Mouse (Mus musculus): Measurements from ENCODE around the gene Figla.

Figla gene

DNA sequence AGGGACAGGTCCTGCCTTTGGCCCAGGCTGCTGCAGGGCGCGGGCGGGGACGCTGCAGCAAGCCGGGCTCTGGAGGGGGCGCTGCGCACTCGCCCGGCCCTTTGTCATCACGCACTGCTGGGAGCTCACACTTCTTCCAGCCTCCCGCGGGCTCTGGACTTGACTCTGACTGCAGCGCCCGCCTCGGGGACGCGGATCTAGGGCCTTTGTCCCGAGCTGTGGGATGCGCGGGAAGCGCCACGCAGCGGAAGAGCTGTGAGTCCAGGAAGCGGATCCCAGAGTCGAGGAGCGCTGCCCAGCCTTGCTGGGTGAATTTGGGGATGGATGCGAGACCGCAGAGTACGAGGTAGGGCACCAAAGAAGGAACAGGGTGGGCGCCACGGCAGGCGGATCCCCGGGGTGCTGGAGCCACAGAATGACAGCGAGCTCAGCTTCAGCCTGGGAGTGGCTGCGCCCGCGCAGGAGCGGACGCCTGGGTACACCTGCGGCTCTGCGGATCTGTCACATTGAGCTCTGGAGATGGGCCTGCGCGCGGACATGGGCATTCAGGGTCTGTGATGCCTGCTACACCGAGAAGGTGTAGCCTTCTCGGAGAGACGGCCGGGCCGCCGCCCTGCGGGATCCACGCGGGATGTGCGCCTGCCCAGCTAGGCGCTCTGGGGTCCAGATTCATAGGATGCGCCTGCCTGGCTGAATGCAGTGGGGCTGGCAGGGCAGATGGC, 12.8 kb downstream of the Figla start, which contains the start of gene Add2:
Gene Add2, plus strand, starts transcription at position 81 of the 722 bp plus-strand sequence.
- DNase-seq (ENCODE audit: low spot score in 2 of 2), result peak; percentile 49 to 50

GRCm38 (mm10) chr6:86029323-86029713, 13.3 kb downstream of the Figla start:
- DNase-seq (ENCODE audit: low spot score in 2 of 2), result no peak

DNA sequence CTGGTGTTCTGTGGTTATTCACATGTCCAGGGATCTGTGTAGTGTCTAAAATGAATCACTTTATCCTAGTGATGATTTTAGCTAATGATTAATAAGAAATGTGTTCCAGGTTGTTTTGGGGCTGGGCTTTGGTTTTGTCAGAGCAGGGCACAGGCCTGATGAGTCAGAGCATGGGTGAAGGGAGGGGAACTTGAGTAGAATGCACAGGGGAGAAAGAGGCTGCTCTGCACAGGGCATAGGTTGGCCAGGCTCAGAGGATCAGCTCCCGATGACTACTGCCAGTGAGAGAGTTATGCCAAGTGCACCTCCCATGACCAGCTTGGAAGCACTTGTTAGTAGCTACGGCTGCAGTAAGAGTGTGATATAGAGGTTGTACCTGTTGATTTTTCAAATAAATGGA, 15.6 kb downstream of the Figla start:
- DNase-seq (ENCODE audit: low spot score in 2 of 2), result no peak

DNA sequence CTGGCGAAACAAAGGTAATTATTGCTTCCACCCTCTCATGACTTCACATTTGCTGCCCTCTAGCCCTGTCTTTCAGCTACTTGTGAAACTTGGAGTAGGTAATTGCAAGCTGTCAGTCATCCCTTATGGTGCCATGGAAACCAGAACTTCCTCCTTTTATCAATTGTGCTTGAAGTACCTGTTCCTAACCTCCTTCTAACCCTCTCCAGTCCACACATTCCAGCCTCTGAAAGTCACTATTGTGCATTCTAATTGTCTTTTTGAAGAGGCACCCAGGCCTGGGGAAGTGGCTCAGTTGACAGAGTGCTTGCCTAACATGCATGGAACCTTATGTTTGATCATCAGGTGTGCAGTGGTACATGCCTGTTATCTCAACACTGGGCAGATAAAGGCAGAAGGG, 17.7 kb downstream of the Figla start:
- DNase-seq (ENCODE audit: low spot score in 2 of 2), result no peak

- DNase-seq (ENCODE audit: low spot score in 2 of 2), result no peak
Measured at GRCm38 (mm10) chr6:86038901-86039300, 22.9 kb downstream of the Figla start.

- DNase-seq (ENCODE audit: low spot score in 2 of 2), result no peak
Measured at GRCm38 (mm10) chr6:86040140-86040539, 24.2 kb downstream of the Figla start.

DNA sequence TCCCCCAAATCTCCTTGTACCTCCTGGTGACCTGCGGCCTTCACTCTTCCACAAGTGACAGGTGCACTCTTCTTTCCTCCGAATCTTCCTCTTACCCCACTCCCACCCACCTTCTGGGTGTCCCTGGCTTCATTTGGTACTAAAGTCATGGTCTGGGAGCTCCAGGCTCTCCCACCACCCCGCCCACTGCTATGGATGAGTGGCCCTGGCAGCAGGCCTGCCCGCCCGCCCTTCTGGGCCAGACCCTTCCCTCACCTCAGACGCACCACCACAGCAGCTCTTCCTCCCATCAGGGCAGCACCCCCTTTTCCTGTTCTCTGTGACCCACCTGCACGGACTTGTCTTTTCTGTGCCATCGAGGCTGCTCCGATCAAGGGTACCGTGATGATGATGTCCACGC, 31.5 kb downstream of the Figla start:
- no peak for DNase-seq (ENCODE audit: low spot score in 2 of 2)

DNA sequence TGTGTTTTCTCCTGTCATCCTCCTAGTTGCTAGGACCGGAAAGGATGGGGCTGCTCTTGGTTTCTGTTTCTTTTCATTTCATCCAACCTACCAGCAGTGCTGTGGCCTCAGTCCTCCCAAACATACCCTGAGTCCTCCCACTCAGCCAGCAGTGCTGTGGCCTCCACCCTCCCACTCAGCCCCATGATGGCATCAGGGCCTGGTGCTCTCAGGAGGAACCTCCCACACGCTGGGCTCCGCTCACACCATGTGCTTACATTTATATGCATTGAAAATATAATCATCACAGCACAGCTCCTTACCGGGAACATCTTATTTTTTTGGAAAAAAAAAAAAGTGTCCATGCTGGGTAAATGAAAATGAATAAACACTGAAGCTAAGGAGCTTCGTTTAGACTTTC, 32.5 kb downstream of the Figla start:
- peak; percentile 45 to 55 for DNase-seq (ENCODE audit: low spot score in 2 of 2)

DNA sequence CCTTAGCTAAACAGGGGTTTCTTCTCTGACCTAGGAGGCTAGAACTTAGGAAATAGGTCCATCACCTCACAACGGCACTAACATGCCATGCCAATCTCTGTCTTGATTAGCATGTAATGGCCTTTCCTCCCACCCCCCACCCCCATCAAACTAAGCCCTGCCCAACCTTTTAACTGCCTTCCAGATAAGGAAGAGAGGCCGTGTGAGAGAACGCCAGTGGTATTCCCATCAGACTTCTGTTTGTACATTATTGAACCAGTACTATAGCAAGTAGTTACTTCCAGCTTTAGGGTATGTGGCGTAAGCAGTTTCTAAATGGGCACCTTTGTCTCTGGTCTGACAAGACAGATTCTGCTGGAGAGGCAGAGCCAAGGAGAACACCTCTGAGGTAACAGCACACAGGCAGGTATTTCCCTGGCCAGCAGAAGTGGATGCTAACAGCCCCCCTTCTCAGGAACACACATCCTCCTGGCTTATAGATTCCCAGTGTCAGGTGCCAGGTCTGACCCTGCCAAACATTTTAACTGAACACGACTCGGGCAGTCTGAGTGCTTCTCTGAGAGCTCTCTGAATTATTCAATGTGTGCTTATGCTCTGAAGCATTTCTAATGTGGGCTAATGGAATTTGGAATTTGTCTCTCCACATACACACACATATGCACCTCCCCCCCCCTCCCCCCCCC, 34.8 kb downstream of the Figla start:
- no peak for DNase-seq (ENCODE audit: low spot score in 2 of 2)

DNA sequence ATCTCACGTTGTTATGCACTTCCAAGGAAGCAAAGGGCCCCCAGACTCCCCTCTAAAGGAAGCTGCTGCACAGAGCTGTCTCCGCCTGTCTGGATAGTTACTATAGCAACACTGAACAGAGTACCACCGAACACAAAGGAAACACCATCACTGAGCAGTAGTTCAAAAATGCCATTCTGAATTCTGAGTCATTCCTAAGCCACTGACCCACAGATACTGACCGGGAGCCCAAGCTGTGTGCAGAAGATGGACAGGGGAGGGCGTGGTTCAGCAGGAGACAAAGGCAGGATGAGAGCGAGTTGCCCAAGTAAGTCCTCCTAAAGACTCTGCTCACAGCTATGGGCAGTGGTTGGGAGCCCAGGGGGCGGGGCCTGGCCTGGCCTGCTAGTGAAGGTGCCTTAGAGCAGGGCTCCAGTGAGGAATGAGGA, 36.1 kb downstream of the Figla start:
- DNase-seq (ENCODE audit: low spot score in 2 of 2), result no peak

GRCm38 (mm10) chr6:86052556-86052955, 36.6 kb downstream of the Figla start:
- DNase-seq (ENCODE audit: low spot score in 2 of 2), result no peak

DNA sequence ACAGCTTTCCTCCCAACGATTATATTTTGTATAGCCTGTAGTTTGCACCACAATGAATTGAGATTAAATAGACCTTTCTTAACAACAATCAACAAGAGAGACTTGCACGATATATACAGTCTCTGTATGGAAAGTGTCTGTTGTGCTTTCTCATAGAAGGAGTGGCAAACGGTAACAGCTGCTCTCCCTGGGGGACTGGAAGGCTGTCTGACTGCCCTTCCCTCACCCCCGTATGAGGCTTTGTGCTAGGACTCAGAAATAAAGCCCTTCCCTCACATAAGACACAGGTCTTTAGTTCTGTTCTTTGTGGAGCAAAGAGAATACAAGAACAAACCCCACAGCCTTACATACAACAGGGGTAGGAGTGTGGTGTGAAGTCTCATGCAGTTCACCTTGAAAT, 37.1 kb downstream of the Figla start:
- no peak for DNase-seq (ENCODE audit: low spot score in 2 of 2)

DNA sequence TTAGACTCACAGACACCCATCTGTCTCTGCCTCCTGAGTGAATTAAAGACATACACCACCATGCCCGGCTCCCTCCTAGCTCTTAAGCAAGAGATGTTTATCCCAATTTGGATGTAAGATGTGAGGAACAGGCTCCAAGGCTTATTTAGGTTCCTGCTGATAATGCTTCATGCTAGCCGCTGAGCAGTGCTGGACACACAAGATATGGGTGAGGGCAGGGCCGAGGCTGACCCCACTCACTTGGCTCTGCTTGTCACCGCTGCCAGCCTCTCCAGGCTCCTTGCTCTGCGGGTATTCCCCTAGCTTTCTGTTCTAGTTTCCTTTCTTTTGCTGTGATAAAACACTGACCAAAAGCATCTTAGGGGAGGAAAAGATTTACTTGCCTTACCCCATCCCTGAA, 37.6 kb downstream of the Figla start:
- no peak for DNase-seq (ENCODE audit: low spot score in 2 of 2)

- DNase-seq (ENCODE audit: low spot score in 2 of 2), result no peak
Measured at GRCm38 (mm10) chr6:86058475-86058874, 42.5 kb downstream of the Figla start.

- no peak for DNase-seq (ENCODE audit: low spot score in 2 of 2)
Measured at GRCm38 (mm10) chr6:86059151-86059853, 43.3 kb downstream of the Figla start.

DNA sequence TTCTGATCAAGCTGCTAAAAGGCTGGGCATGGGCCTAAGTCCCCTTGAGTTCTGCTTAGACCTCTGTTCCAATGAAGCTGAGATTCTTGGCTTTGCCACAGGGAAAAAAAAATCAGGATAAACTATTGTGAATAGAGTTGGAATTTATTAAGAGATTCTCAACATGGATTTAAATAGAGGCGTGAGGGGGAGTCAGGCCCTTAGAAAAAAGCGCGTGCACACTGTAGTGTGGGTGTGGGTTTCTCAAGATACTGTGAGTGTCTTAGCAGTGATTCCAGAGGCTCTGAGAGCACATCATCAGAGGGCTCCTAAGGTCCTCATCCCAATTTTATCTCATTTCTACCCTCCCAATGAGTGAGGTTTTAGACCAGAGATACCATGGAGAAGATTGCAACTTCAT, 44.2 kb downstream of the Figla start:
- DNase-seq (ENCODE audit: low spot score in 2 of 2), result no peak

DNA sequence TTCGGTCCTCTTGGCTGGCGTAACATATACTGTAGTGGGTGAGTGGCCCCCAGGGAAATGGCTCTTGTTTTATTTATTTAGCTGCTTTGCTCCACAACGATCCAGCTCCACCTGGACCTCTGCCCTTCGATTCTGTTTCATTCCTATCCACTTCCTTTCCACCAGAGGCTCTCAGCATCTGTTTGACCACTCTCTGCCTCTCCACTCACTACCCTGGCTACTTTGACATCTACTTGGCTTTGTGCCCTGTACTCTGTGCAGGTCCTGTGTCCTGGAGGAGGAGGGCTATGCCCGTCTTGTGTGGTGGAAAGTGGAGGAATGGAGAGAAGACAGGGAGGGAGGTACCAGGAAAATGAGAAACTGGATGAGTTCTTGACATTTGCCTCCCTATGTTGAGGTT, 46.3 kb downstream of the Figla start:
- no peak for DNase-seq (ENCODE audit: low spot score in 2 of 2)

DNA sequence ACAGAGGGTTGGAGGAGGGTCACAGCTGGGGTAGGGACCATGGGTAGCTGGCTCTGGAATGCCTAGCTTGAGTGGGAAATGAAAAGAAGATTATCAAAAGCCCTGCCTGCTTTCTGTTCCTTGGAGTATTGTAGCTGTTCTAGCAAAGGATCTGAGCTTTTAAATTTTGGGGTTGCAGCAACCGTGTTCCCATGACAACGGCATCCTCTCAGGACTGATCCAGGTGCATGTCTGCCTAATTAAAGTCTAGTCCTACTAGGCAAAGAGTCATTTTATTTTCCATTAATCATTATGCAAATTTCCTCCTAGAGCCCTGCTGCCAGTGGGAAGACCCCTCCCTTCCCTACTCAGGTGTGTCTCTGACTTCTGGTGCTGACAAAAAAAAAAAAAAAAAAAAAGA, 46.7 kb downstream of the Figla start:
- DNase-seq (ENCODE audit: low spot score in 2 of 2), result no peak

GRCm38 (mm10) chr6:86064318-86065016, 48.5 kb downstream of the Figla start:
- DNase-seq (ENCODE audit: low spot score in 2 of 2), result peak; percentile 61 to 66

DNA sequence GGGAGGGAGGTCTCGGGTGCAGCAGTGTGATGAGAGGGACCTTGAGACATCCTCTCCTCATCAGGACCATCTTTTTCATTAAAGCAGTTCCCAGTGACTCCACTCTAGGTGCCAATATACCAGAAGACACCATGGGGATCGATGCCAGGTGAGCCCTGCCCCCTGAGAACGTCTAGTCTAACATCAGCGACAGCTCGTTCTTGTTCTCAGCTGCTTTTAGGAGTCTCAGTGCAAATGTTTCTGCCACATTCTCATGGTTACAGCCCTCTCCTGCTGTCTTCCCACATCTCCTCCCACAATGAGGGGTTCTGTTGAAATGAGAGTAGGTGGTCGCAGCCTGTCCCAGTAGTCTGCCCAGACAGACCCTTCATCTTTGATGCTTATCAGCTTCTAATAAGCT, 50.8 kb downstream of the Figla start:
- no peak for DNase-seq (ENCODE audit: low spot score in 2 of 2)

DNA sequence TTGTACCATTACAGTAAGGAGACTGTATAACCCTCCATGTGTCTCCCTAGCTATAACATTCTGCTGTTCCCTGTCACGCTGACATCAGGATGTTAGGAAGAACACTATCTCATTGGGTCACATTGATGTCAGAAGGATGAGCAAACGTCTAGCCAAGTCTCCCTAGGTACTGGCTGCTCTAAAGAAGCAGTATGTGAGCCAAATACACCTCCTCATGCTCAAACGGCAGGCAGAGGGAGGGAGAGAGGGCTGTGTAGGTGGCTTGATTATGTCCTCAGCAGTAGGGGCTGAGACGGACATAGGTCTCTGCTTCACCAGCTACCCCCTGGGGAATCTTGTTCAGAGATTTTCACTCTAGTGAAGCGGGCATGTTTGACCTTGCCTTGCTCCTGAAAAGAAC, 51.2 kb downstream of the Figla start:
- DNase-seq (ENCODE audit: low spot score in 2 of 2), result no peak

GRCm38 (mm10) chr6:86069009-86069408, 53.0 kb downstream of the Figla start:
- no peak for DNase-seq (ENCODE audit: low spot score in 2 of 2)

Data from frontal cortex, postnatal 25 days (tissue).